ENCODE assay signal across 27 mouse cellular contexts in genomic region chr11:79766036-79766435, GRCm38 (mm10).
"Had no signal": no experiment of that assay in that cellular context is flagged by ENCODE, and none has a peak within 500 bp of the region (broad histone marks: within the 10 kb centered on the region; RNA-seq: fewer than 3 reads in every experiment).

No protein-coding gene starts in this region.

- H3K4me3 ChIP-seq: embryonic facial prominence, embryonic 10.5 days; embryonic facial prominence, embryonic 12.5 days; embryonic facial prominence, embryonic 13.5 days; embryonic facial prominence, embryonic 15.5 days; erythroblast, embryonic 14.5 days; forebrain, embryonic 10.5 days; forebrain, embryonic 12.5 days; forebrain, embryonic 13.5 days; forebrain, embryonic 15.5 days; heart, adult 2 months; heart, embryonic 10.5 days had no signal

- H3K27ac ChIP-seq: embryonic facial prominence, embryonic 10.5 days; embryonic facial prominence, embryonic 12.5 days; embryonic facial prominence, embryonic 13.5 days; embryonic facial prominence, embryonic 15.5 days; forebrain, embryonic 10.5 days; forebrain, embryonic 12.5 days; forebrain, embryonic 13.5 days; forebrain, embryonic 15.5 days; heart, adult 2 months; heart, embryonic 10.5 days had no signal

- DNase-seq: cerebellum, adult 2 months; cerebellum, adult 8-10 months; cerebellum, adult 9-10 months; cerebellum, adult 9-11 months; cerebellum, postnatal 10 days; cerebellum, postnatal 14 days; cerebellum, postnatal 25 days; cerebellum, postnatal 36 days; embryo, embryonic 11 days; forebrain, postnatal 0 days; gastrocnemius, postnatal 14 days; gastrocnemius, postnatal 25 days; gastrocnemius, postnatal 36 days; heart, adult 18-20 months; heart, adult 2 months had no signal

- H3K4me2 ChIP-seq: embryonic facial prominence, embryonic 12.5 days; embryonic facial prominence, embryonic 13.5 days; embryonic facial prominence, embryonic 15.5 days; forebrain, embryonic 12.5 days; forebrain, embryonic 13.5 days; forebrain, embryonic 15.5 days had no signal

- H3K9ac ChIP-seq: embryonic facial prominence, embryonic 12.5 days; embryonic facial prominence, embryonic 13.5 days; embryonic facial prominence, embryonic 15.5 days; forebrain, embryonic 12.5 days; forebrain, embryonic 13.5 days; forebrain, embryonic 15.5 days; forebrain, postnatal 0 days had no signal

- H3K27me3 ChIP-seq: embryonic facial prominence, embryonic 12.5 days; embryonic facial prominence, embryonic 13.5 days; embryonic facial prominence, embryonic 15.5 days; forebrain, embryonic 13.5 days; forebrain, embryonic 15.5 days had no signal

- H3K4me1 ChIP-seq: embryonic facial prominence, embryonic 13.5 days; embryonic facial prominence, embryonic 15.5 days; forebrain, embryonic 12.5 days; forebrain, embryonic 13.5 days; forebrain, embryonic 15.5 days had no signal

- ATAC-seq: forebrain, embryonic 13.5 days; forebrain, embryonic 14.5 days; forebrain, embryonic 15.5 days; forebrain, embryonic 16.5 days; forebrain, postnatal 0 days had no signal

- H3K9me3 ChIP-seq: embryonic facial prominence, embryonic 12.5 days; embryonic facial prominence, embryonic 13.5 days; embryonic facial prominence, embryonic 15.5 days; forebrain, embryonic 12.5 days; heart, embryonic 10.5 days had no signal

- H3K36me3 ChIP-seq: embryonic facial prominence, embryonic 10.5 days; embryonic facial prominence, embryonic 12.5 days; embryonic facial prominence, embryonic 13.5 days; embryonic facial prominence, embryonic 15.5 days; forebrain, embryonic 10.5 days; forebrain, embryonic 12.5 days; forebrain, embryonic 15.5 days; heart, embryonic 10.5 days had no signal
